Mouse (Mus musculus) inflammation-experienced regulatory T-cells (primary cell): ENCODE measurements around the gene Fezf2. TPM values are rescaled to one million over a fixed set of nuclear protein-coding genes. Genes with fewer than 3 reads are reported as not detected.

Source experiments
- polyA plus RNA-seq, 2 experiments: library from polyadenylated mRNA; unstranded; fragments of 100-300 nt; shearing (Covaris generic); gene quantifications; one replicate each; pipeline ENCODE4 v1.2.1; 2017

The Fezf2 gene
- polyA plus RNA-seq: under 1 TPM in 1 of 2 experiments, not detected in 1; 0.11 TPM

GRCm38 (mm10) chr14:12348089-12348488, at the start of gene Fezf2:
Fezf2 (minus strand) TSS chr14:12348189.

Other genes starting within 250 kb of the Fezf2 start
- under 1 TPM; 0.22 to 0.26 TPM for gene Gm49355, start 64.2 kb downstream of the Fezf2 start, polyA plus RNA-seq
- gene 3830406C13Rik, start 64.0 kb downstream of the Fezf2 start, polyA plus RNA-seq: 10 to 100 TPM; 71.6 to 81.7 TPM